Mouse (Mus musculus) ES-E14 (cell line): ENCODE data around the gene Gls2. TPM values are rescaled to one million over a fixed set of nuclear protein-coding genes. Genes with fewer than 3 reads are reported as not detected.

Experiments
- DNase-seq: peaks from one replicate; pipeline ENCODE4 v3.0.0-alpha.2; 2013; ENCODE audit warnings: low read depth, low spot score
- H3K27ac ChIP-seq: 2 replicates; pipeline ENCODE4 v1.5.1; 2012; ENCODE audit warnings: low read depth, mild to moderate bottlenecking, low read length, moderate library complexity, mixed read lengths; ENCODE audit not compliant: poor library complexity, insufficient read depth, severe bottlenecking
- H3K36me3 ChIP-seq: 2 replicates; pipeline ENCODE4 v1.6.1; 2012; ENCODE audit warnings: mild to moderate bottlenecking, low read length, moderate library complexity, mixed read lengths; ENCODE audit not compliant: control insufficient read depth, poor library complexity, insufficient read depth, severe bottlenecking
- H3K4me1 ChIP-seq, 2 experiments: fragments of 150-350 bp in 1 of 2; sonication (generic) in 1 of 2; 2 replicates each; pipeline ENCODE4 v1.6.1; 2012; ENCODE audit warnings: low read length in 2 of 2, mild to moderate bottlenecking in 1 of 2, mixed read lengths in 1 of 2; ENCODE audit not compliant: control insufficient read depth in 2 of 2, insufficient read depth in 2 of 2, poor library complexity in 1 of 2
- H3K4me3 ChIP-seq, 2 experiments: fragments of 150-350 bp in 1 of 2; sonication (generic) in 1 of 2; 2 replicates each; pipeline ENCODE4 v1.5.1; 2012; ENCODE audit warnings: low read length in 2 of 2, low read depth in 1 of 2, mild to moderate bottlenecking in 1 of 2, mixed read lengths in 1 of 2; ENCODE audit not compliant: insufficient read depth in 1 of 2, poor library complexity in 1 of 2, severe bottlenecking in 1 of 2
- H3K9ac ChIP-seq: 2 replicates; pipeline ENCODE4 v1.6.1; 2012; ENCODE audit warnings: low read depth, mild to moderate bottlenecking, low read length, mixed read lengths; ENCODE audit not compliant: poor library complexity, insufficient read depth, severe bottlenecking
- H3K9me3 ChIP-seq: fragments of 150-350 bp; sonication (generic); 2 replicates; pipeline ENCODE4 v1.6.1; 2012; ENCODE audit warnings: low read depth, mild to moderate bottlenecking, low read length; ENCODE audit not compliant: control insufficient read depth, insufficient read depth
- CHD2 ChIP-seq: IDR thresholded peaks from 2 replicates; pipeline ENCODE4 v1.6.1; 2014; ENCODE audit warnings: mild to moderate bottlenecking, low read depth, low read length, inconsistent platforms
- HCFC1 ChIP-seq: IDR thresholded peaks from 2 replicates; pipeline ENCODE4 v1.6.1; 2012; ENCODE audit warnings: low read length, inconsistent platforms, borderline replicate concordance; ENCODE audit not compliant: insufficient read depth
- MAFK ChIP-seq: IDR thresholded peaks from 2 replicates; pipeline ENCODE4 v1.6.1; 2014; ENCODE audit warnings: mild to moderate bottlenecking, low read depth, low read length, inconsistent platforms; ENCODE audit not compliant: insufficient read depth
- ZC3H11A ChIP-seq: IDR thresholded peaks from 2 replicates; pipeline ENCODE4 v1.6.1; 2012; ENCODE audit warnings: low read depth, mild to moderate bottlenecking, inconsistent platforms, low read length, borderline replicate concordance
- ZNF384 ChIP-seq: IDR thresholded peaks from 2 replicates; pipeline ENCODE4 v1.6.1; 2012; ENCODE audit warnings: low read depth, low read length, inconsistent platforms
- in situ Hi-C, 2 experiments: fragments of 600-800 bp; cut with MboI; formaldehyde crosslinking; loops; one replicate each; pipeline ENCODE4 v1.15.1; 2025; ENCODE audit warnings: low sequenced_read_pairs in 2 of 2, inconsistent platforms in 1 of 2; ENCODE audit not compliant: unreplicated experiment in 2 of 2
- total RNA-seq: library from RNA; depleted of rRNA; stranded (reverse); fragments of 300-350 nt; gene quantifications from 2 replicates; pipeline ENCODE4 v1.2.3, GENCODE M21; 2012; rRNA removed

Gene Gls2
- 21.9 and 40.7 TPM in 2 replicates for total RNA-seq

DNA sequence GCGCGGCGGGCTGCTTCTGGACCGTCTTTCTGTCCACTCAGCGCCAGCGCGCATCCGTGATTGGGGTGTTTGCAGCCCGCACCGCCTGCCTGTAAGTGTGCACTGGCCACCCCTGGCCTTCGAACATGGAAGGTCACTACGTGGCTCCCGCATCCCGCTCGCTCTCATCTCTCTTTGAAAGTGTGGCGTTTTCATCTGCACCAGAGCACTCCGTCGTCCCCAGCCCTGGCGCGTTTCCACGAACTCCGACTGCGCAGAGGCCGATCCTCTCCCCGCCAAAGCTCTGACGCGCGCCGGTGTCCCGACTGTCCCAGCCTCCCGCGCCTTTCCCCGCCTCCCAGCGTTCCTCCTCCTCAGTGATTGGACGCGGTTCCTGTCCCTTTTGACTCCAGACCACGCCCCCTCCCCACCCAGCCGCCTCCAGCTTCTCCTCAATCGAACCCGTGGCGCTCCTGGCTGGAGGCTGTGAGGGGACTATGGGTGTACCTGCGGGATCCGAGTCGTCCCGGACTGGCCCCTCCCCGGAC, at the start of gene Gls2:
Gls2 (plus strand) TSS at position 434 of the 527 bp plus-strand sequence.
- Histone ChIP-seq H3K9me3 (no peaks in the 10 kb centered on the region), H3K4me1 (peaks cover 0 to 2% of the 10 kb centered on the region in 2 experiments; a peak in 1 of 4 replicates), H3K27ac (peak within 1 kb of the TSS; percentile 54), H3K4me3 (peak within 1 kb of the TSS; percentile 86 to 89), H3K9ac (peak within 1 kb of the TSS; percentile 87), H3K36me3 (peaks cover 1% of the 10 kb centered on the region; the same call in 1 of the 2 replicates)
- TF ChIP-seq MAFK (no peak; the same call in 1 of the 2 replicates), HCFC1 (0 out of 2 replicates have a peak, but pooled peaks have one; percentile 38), ZC3H11A (no peak), CHD2 (no peak), ZNF384 (no peak)
- peak; percentile 100 for DNase-seq
- in situ Hi-C loops: no loop called here

- in situ Hi-C loops: no loop called here
- Histone ChIP-seq H3K4me3 (no peak overlapping the region), H3K27ac (no peak overlapping the region), H3K36me3 (peaks cover 9% of the 10 kb centered on the region; the same call in 1 of the 2 replicates), H3K4me1 (peaks cover 6 to 7% of the 10 kb centered on the region in 2 experiments; a peak in 3 of 4 replicates), H3K9ac (no peak overlapping the region), H3K9me3 (no peaks in the 10 kb centered on the region)
- TF ChIP-seq ZC3H11A (no peak), ZNF384 (no peak), HCFC1 (no peak), CHD2 (no peak), MAFK (no peak)
- DNase-seq: no peak
These were observed 49.3 kb upstream of the Gls2 start for GRCm38 (mm10) chr10:128144961-128145360.

DNA sequence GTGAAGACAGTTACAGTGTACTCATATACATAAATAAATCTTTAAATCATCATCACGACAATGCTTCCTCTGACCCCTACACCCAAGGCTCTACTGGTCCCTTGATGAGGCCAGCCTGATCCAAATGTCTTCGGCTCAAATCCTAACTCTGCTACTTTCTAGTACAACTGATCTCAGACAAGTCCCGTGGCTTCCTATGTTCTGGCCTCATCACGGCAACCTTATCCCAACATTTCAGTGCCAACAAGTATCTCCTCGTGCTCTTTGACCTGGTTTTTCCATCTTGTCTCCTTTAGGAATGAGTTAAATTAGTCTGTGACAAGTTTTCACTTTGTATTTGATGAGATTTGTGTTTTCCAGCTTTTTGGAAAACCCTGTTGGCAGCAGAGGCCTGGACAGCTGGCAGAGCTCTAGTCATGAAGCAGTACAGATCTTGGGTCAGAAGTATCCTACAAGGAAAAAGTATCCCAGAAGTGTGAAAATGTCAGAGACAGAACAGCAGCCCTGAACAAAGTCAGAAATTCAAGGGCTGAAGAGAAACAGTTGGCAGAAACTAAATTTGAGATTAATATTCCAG, 45.4 kb upstream of the Gls2 start:
- in situ Hi-C loops: no loop called here
- peak overlapping the region; percentile 39; the same call in 1 of the 2 replicates for H3K27ac ChIP-seq
- H3K36me3 ChIP-seq: peaks cover 10% of the 10 kb centered on the region
- H3K9ac ChIP-seq: no peak overlapping the region
- H3K4me3 ChIP-seq: peak overlapping the region in 1 of 2 experiments; percentile 56; a peak in 2 of 4 replicates
- TF ChIP-seq ZNF384 (no peak), HCFC1 (no peak), CHD2 (no peak), MAFK (no peak), ZC3H11A (no peak)
- DNase-seq: no peak
- no peaks in the 10 kb centered on the region for H3K9me3 ChIP-seq
- H3K4me1 ChIP-seq: peaks cover 7 to 11% of the 10 kb centered on the region in 2 experiments; a peak in 3 of 4 replicates

DNA sequence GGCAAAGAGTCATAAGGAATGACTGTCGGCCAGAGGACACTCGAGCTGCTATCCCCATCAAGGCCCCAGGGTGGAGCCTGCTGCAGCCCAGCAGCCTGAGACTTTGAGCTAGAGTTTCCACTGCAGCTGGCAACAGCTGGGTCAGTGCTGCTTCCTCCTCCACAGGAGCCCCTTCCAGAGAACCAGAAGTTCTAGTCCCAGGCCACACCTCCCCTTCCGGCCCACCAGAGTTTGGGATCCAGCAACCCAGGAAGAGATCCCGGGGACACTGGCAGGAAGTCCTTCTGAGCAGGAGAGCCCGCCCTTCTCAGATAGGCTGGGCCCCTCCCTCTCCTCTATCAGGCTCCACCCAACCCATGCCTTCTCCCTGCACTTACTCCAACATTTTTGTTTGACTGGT, 44.7 kb upstream of the Gls2 start:
- no peaks in the 10 kb centered on the region for H3K9me3 ChIP-seq
- peaks cover 7 to 11% of the 10 kb centered on the region in 2 experiments; a peak in 3 of 4 replicates for H3K4me1 ChIP-seq
- peak overlapping the region; percentile 17; the same call in 1 of the 2 replicates for H3K9ac ChIP-seq
- in situ Hi-C loops: no loop called here
- H3K4me3 ChIP-seq: peak overlapping the region in 1 of 2 experiments; percentile 56; a peak in 2 of 4 replicates
- H3K36me3 ChIP-seq: peaks cover 10% of the 10 kb centered on the region
- peak; percentile 90 for DNase-seq
- no peak; the same call in 1 of the 2 replicates for TF ChIP-seq ZNF384
- no peak for TF ChIP-seq MAFK
- TF ChIP-seq HCFC1: no peak; the same call in 1 of the 2 replicates
- TF ChIP-seq ZC3H11A: 0 out of 2 replicates have a peak, but pooled peaks have one; percentile 29
- H3K27ac ChIP-seq: peak overlapping the region; percentile 39; the same call in 1 of the 2 replicates
